In genomic region chr1:167598255-167599081, GRCm38 (mm10) we compare ENCODE assay signal across 8 mouse cellular contexts. TPM values are rescaled to one million over a fixed set of nuclear protein-coding genes. Genes with fewer than 3 reads are reported as not detected.
DNase-seq lines count a peak whose midpoint lies in the region; ATAC-seq lines count a peak whose summit lies in the region.

Rxrg (plus strand) TSS chr1:167598384.

- peak within 1 kb of the TSS; percentile 47 for H3K4me3 ChIP-seq in hindbrain, embryonic 15.5 days

- peak within 1 kb of the TSS; percentile 44 for H3K9ac ChIP-seq in hindbrain, embryonic 15.5 days

- peak within 1 kb of the TSS; percentile 62 for H3K27ac ChIP-seq in hindbrain, embryonic 15.5 days (replicated peaks)

- peak; percentile 87 for ATAC-seq in hindbrain, embryonic 15.5 days (ENCODE audit: low FRiP score, low read depth)

- DNase-seq in ZHBTc4 (ENCODE audit: low read depth, low spot score), result peak; percentile 72
- peak; percentile 81 for DNase-seq in embryo, embryonic 10.5 days (ENCODE audit: low spot score)
- peak; percentile 63 for DNase-seq in gastrocnemius, postnatal 14 days
- DNase-seq in left cerebral cortex, adult 8-10 months (ENCODE audit: low spot score in 2 of 2), result peak in 1 of 2 experiments; percentile 59
- DNase-seq in lung, postnatal 36 days, result peak; percentile 61
- peak; percentile 70 for DNase-seq in right cerebral cortex, postnatal 14 days
- DNase-seq in spleen, adult 12 weeks (ENCODE audit: low spot score), result no peak

- no peaks in the 10 kb centered on the region for H3K9me3 ChIP-seq in hindbrain, embryonic 15.5 days

- no peaks in the 10 kb centered on the region for H3K36me3 ChIP-seq in hindbrain, embryonic 15.5 days

- under 1% methylated on average over 40 of the region's 40 CpGs for WGBS in hindbrain, embryonic 15.5 days

- intact Hi-C loops in gastrocnemius, postnatal 14 days (cut with DNase I; ENCODE audit: low total_unique reads), result no loop called here

- no peaks in the 10 kb centered on the region for H3K27me3 ChIP-seq in hindbrain, embryonic 15.5 days

- peaks cover 21% of the 10 kb centered on the region for H3K4me1 ChIP-seq in hindbrain, embryonic 15.5 days (replicated peaks)

- H3K4me2 ChIP-seq in hindbrain, embryonic 15.5 days, result peak within 1 kb of the TSS; percentile 79

RNA-seq across cellular contexts. Expression of gene Rxrg, which starts in this region (rescaled TPM):
- total RNA-seq in gastrocnemius, postnatal 14 days (2021), result 10 to 100 TPM; 26.4 to 31.0 TPM
- 12.6 and 15.8 TPM in 2 replicates for polyA plus RNA-seq in hindbrain, embryonic 15.5 days (2015; fragmentation: Nextera tagmentation; extraction: Ambion mirVana)
- total RNA-seq in left cerebral cortex, adult 8-10 months (2022), result 10 to 100 TPM; 22.6 to 28.4 (median 24.6) TPM
